Mouse (Mus musculus) embryonic facial prominence, embryonic 10.5 days (tissue): ENCODE measurements around the gene Adamts8. TPM values are rescaled to one million over a fixed set of nuclear protein-coding genes. Genes with fewer than 3 reads are reported as not detected.

Experiments
- DNase-seq: peaks from one replicate; pipeline ENCODE4 v3.0.0-alpha.2; 2017; ENCODE audit warnings: low spot score
- H3K27ac ChIP-seq: fragments of 300-500 bp; sonication (generic); replicated peaks from 2 replicates; pipeline ENCODE4 v1.5.1; 2016; ENCODE audit warnings: mild to moderate bottlenecking
- H3K27me3 ChIP-seq: fragments of 300-500 bp; sonication (generic); replicated peaks from 2 replicates; pipeline ENCODE4 v1.6.1; 2016; ENCODE audit warnings: low read depth, mild to moderate bottlenecking; ENCODE audit not compliant: poor library complexity, severe bottlenecking
- H3K36me3 ChIP-seq: fragments of 300-500 bp; sonication (generic); replicated peaks from 2 replicates; pipeline ENCODE4 v1.6.1; 2016; ENCODE audit warnings: mild to moderate bottlenecking, moderate library complexity
- H3K4me1 ChIP-seq: fragments of 300-500 bp; sonication (generic); 2 replicates; pipeline ENCODE4 v1.6.1; 2016
- H3K4me3 ChIP-seq: fragments of 300-500 bp; sonication (generic); 2 replicates; pipeline ENCODE4 v1.5.1; 2016; ENCODE audit warnings: mild to moderate bottlenecking, moderate library complexity
- H3K9me3 ChIP-seq: fragments of 300-500 bp; sonication (generic); 2 replicates; pipeline ENCODE4 v1.6.1; 2016; ENCODE audit warnings: mild to moderate bottlenecking
- WGBS: fragments of 180-500 bp; shearing (Covaris S2); methylation state at CpG from one replicate; pipeline ENCODE4 v1.1.7; 2016; 5-methylcytosine and 5-hydroxymethylcytosine counted together
- polyA plus RNA-seq: library from polyadenylated mRNA; unstranded; fragments of >200 nt; fragmentation: Nextera tagmentation; extraction: Ambion mirVana; gene quantifications from 2 replicates; pipeline ENCODE4 v1.2.1, GENCODE M21; 2016

Gene Adamts8
- polyA plus RNA-seq = 0.57 and 0.93 TPM in 2 replicates

- Histone ChIP-seq H3K27me3 (peaks cover 74% of the 10 kb centered on the region), H3K9me3 (no peaks in the 10 kb centered on the region), H3K4me3 (peak within 1 kb of the TSS; percentile 64), H3K27ac (peak within 1 kb of the TSS; percentile 31), H3K4me1 (peaks cover 15% of the 10 kb centered on the region), H3K36me3 (no peaks in the 10 kb centered on the region)
- under 1% methylated on average over 96 of the region's 96 CpGs for WGBS
- peak; percentile 84 for DNase-seq
These were observed at the start of gene Adamts8 for GRCm38 (mm10) chr9:30942512-30943313. TSS of gene Adamts8 (plus strand) at chr9:30942562.

DNA sequence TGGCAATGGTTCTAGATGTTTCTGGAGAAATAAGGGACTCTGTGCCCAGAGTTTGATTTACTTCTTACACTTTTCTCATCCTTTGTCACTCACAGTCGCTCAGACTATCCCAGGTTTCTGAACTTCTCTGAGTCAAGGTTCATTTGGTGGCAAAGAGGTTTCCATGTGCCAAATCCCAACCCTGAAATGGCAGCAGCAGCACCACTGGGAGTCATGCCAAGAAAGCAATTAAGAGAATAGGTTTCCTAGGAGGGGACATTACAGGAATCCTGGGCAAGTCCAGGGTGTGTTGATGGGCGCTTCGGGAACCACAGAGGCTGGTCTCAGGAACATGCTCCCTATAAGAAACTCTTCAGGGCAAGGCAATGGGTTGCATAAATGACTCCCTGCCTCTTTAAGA lies 46.7 kb upstream of the Adamts8 start:
- H3K36me3 ChIP-seq = peaks cover 5% of the 10 kb centered on the region
- no peaks in the 10 kb centered on the region for H3K4me1 ChIP-seq
- no peaks in the 10 kb centered on the region for H3K9me3 ChIP-seq
- H3K27ac ChIP-seq = no peak overlapping the region
- no peak for DNase-seq
- H3K4me3 ChIP-seq = no peak overlapping the region
- no peaks in the 10 kb centered on the region for H3K27me3 ChIP-seq
- WGBS = 93% methylated on average over 3 of the region's 3 CpGs

DNA sequence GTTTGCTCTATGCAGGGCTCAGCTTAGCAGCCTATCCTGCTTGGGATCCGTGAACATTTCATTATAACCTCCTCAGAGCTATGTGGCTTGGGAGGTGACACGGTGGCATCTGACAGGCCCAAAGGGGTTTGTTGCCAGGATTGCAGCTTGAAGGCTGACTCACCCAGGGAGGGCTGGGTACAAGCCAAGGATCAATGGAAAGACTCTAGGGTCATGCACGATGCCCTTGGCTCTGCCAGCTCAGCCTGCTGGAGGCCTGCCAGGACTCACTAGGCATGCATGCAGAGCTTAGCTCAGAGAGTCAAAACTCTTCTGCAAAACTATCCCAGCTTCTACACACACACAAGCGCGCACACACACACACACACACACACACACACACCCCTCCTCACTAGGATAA lies 45.6 kb upstream of the Adamts8 start:
- Histone ChIP-seq H3K36me3 (peaks cover 16% of the 10 kb centered on the region), H3K9me3 (no peaks in the 10 kb centered on the region), H3K4me3 (no peak overlapping the region), H3K27me3 (no peaks in the 10 kb centered on the region), H3K4me1 (no peaks in the 10 kb centered on the region), H3K27ac (no peak overlapping the region)
- WGBS = 89% methylated on average over 5 of the region's 5 CpGs
- no peak for DNase-seq

DNA sequence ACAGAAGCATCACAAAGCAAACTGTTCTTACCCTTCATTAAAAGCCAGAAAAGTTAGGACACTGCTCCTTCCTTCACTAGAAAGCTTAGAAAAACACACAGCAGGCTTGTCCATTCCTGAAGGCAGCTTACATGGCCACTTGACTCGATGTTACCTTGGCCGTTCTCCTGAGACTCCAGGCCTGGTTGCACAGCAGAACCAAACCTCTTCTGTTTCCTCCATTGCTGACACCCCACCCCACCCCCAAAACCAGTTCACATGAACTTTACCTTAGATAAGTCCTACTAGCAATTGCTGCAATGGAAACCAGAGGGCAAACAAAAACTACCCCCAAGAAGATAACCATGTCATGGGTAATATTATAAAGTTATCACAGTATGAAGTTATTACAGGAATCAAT lies 45.2 kb upstream of the Adamts8 start:
- no peak overlapping the region for H3K4me3 ChIP-seq
- H3K27ac ChIP-seq = no peak overlapping the region
- WGBS = 89% methylated on average over 2 of the region's 2 CpGs
- DNase-seq = no peak
- H3K9me3 ChIP-seq = no peaks in the 10 kb centered on the region
- H3K27me3 ChIP-seq = no peaks in the 10 kb centered on the region
- H3K4me1 ChIP-seq = no peaks in the 10 kb centered on the region
- peaks cover 20% of the 10 kb centered on the region for H3K36me3 ChIP-seq

DNA sequence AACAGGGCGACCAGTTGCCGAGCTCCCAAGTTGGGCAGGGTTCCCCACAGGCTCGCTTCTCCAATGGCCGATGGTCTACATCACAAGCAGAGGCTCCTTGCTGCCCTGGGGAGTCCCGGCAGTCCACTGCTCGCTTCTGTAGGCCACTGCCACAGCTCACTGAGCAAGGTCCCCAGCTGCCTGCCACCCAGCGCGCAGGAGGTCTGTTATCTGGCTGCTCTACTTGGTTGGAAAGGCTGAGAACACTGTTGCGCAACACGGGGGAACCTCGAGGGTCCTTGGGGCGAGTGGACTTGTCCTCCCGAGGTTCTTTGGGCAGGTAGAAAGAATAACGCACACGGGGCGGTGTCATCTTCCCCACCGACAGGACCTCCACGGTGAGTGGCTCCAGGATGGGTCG lies 40.2 kb upstream of the Adamts8 start:
- H3K36me3 ChIP-seq = peaks cover 47% of the 10 kb centered on the region
- DNase-seq = no peak

DNA sequence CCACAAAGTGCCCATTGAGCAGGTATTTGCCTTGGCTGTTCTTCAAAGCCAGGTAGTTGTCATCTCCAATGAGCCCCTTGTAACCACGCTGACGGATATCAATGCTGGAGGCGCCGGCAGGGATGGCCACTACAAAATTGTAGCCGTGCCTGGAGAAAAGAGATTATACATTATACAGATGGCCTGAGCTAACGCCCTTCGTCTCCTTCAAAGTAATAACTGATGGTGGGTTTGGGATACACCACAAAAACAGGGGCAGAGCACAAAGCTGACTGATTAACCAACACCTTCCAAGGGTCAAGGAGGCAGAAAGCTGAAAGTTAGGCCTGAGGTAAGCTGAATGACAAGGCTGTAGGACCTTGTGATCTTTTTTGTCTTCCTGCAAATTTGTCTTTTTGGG lies 39.7 kb upstream of the Adamts8 start:
- no peaks in the 10 kb centered on the region for H3K9me3 ChIP-seq
- H3K4me1 ChIP-seq = no peaks in the 10 kb centered on the region
- H3K27me3 ChIP-seq = no peaks in the 10 kb centered on the region
- DNase-seq = no peak
- 96% methylated on average over 7 of the region's 7 CpGs for WGBS
- no peak overlapping the region for H3K27ac ChIP-seq
- peaks cover 47% of the 10 kb centered on the region for H3K36me3 ChIP-seq
- no peak overlapping the region for H3K4me3 ChIP-seq

More for the DNA sequence above, 40.2 kb upstream of the Adamts8 start:
- H3K4me3 ChIP-seq = no peak overlapping the region
- WGBS = 95% methylated on average over 19 of the region's 19 CpGs
- H3K9me3 ChIP-seq = no peaks in the 10 kb centered on the region
- no peaks in the 10 kb centered on the region for H3K4me1 ChIP-seq
- no peak overlapping the region for H3K27ac ChIP-seq
- H3K27me3 ChIP-seq = no peaks in the 10 kb centered on the region

- 96% methylated on average over 5 of the region's 5 CpGs for WGBS
- no peak overlapping the region for H3K4me3 ChIP-seq
- DNase-seq = no peak
- no peaks in the 10 kb centered on the region for H3K9me3 ChIP-seq
- H3K27ac ChIP-seq = no peak overlapping the region
- peaks cover 47% of the 10 kb centered on the region for H3K36me3 ChIP-seq
- no peaks in the 10 kb centered on the region for H3K27me3 ChIP-seq
- H3K4me1 ChIP-seq = no peaks in the 10 kb centered on the region
These were observed 39.1 kb upstream of the Adamts8 start for GRCm38 (mm10) chr9:30903266-30903665.

GRCm38 (mm10) chr9:30905861-30906260 lies 36.5 kb upstream of the Adamts8 start:
- H3K4me1 ChIP-seq = no peaks in the 10 kb centered on the region
- H3K27ac ChIP-seq = no peak overlapping the region
- WGBS = 92% methylated on average over 10 of the region's 10 CpGs
- peaks cover 46% of the 10 kb centered on the region for H3K36me3 ChIP-seq
- H3K4me3 ChIP-seq = no peak overlapping the region
- DNase-seq = no peak
- no peaks in the 10 kb centered on the region for H3K27me3 ChIP-seq
- no peaks in the 10 kb centered on the region for H3K9me3 ChIP-seq

GRCm38 (mm10) chr9:30906426-30906825 lies 35.9 kb upstream of the Adamts8 start:
- H3K4me3 ChIP-seq = no peak overlapping the region
- H3K27me3 ChIP-seq = no peaks in the 10 kb centered on the region
- no peaks in the 10 kb centered on the region for H3K9me3 ChIP-seq
- peaks cover 44% of the 10 kb centered on the region for H3K36me3 ChIP-seq
- WGBS = 85% methylated on average over 4 of the region's 4 CpGs
- no peak for DNase-seq
- H3K4me1 ChIP-seq = no peaks in the 10 kb centered on the region
- no peak overlapping the region for H3K27ac ChIP-seq

GRCm38 (mm10) chr9:30907677-30908295 lies 34.6 kb upstream of the Adamts8 start:
- Histone ChIP-seq H3K4me1 (no peaks in the 10 kb centered on the region), H3K36me3 (peaks cover 31% of the 10 kb centered on the region), H3K4me3 (no peak overlapping the region), H3K27ac (no peak overlapping the region), H3K9me3 (no peaks in the 10 kb centered on the region), H3K27me3 (no peaks in the 10 kb centered on the region)
- WGBS = 64% methylated on average over 5 of the region's 5 CpGs
- no peak for DNase-seq

- 88% methylated on average over 5 of the region's 5 CpGs for WGBS
- no peak overlapping the region for H3K27ac ChIP-seq
- H3K4me3 ChIP-seq = no peak overlapping the region
- no peaks in the 10 kb centered on the region for H3K9me3 ChIP-seq
- no peaks in the 10 kb centered on the region for H3K4me1 ChIP-seq
- DNase-seq = no peak
- H3K27me3 ChIP-seq = no peaks in the 10 kb centered on the region
- peaks cover 26% of the 10 kb centered on the region for H3K36me3 ChIP-seq
These were observed 34.1 kb upstream of the Adamts8 start for GRCm38 (mm10) chr9:30908296-30908690.

DNA sequence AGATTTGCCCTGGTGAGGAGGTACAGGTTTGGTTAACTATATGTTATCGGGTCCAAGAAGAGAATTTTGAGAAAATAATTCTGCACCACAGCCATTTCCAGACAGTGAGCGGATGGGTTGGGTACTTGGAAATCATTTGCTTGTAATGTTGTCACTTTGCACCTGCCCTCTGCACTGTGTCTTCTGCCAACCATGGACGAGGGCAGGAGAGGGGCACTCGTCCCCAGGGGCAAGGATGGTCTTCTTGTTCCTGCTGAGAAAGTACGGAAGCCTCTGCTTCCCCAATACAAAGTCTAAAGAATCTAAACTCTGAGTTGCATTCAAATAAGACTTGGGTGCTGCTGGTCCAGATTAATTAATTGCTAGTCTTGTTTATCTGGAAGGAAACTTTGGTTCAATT lies 33.4 kb upstream of the Adamts8 start:
- Histone ChIP-seq H3K9me3 (no peaks in the 10 kb centered on the region), H3K27ac (no peak overlapping the region), H3K4me3 (no peak overlapping the region), H3K36me3 (peaks cover 22% of the 10 kb centered on the region), H3K4me1 (no peaks in the 10 kb centered on the region), H3K27me3 (no peaks in the 10 kb centered on the region)
- no peak for DNase-seq
- 84% methylated on average over 5 of the region's 5 CpGs for WGBS

- no peak overlapping the region for H3K4me3 ChIP-seq
- WGBS = 84% methylated on average over 5 of the region's 5 CpGs
- peaks cover 12% of the 10 kb centered on the region for H3K36me3 ChIP-seq
- H3K4me1 ChIP-seq = no peaks in the 10 kb centered on the region
- DNase-seq = no peak
- no peak overlapping the region for H3K27ac ChIP-seq
- H3K27me3 ChIP-seq = 0 out of 2 replicates have a peak, but pooled peaks cover 3% of the 10 kb centered on the region
- H3K9me3 ChIP-seq = no peaks in the 10 kb centered on the region
These were observed 31.9 kb upstream of the Adamts8 start for GRCm38 (mm10) chr9:30910491-30910890.
